In the genomic region with DNA sequence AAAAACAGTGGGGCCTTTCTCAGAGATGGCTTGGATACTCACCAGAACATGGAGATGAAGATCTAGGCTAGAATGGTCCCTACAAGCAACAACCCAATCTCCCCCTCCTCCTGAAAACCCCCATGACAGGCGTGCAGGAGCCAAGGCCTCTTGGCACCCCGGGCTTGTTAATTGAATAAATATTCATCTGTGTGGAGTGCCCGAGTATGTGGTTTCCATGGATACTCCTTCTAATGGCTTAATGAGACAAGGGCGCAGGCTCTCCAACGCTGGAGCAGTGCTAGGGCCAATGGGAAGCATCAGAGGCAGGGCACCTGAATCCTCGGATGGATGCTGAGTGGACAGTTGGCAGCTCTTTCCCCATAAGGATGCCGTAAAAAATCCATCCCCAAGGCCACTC, we compare ENCODE assay signal across 13 mouse cellular contexts. TPM values are rescaled to one million over a fixed set of nuclear protein-coding genes. Genes with fewer than 3 reads are reported as not detected.
DNase-seq lines count a peak whose midpoint lies in the region.
"Had no signal": no experiment of that assay in that cellular context is flagged by ENCODE, and none has a peak within 500 bp of the region (broad histone marks: within the 10 kb centered on the region; RNA-seq: fewer than 3 reads in every experiment).

No protein-coding gene starts in this region.

- peak; percentile 71 to 73 for DNase-seq in cerebellum, postnatal 10 days
- no peak for DNase-seq in cerebellum, postnatal 25 days
- peak; percentile 57 to 59 for DNase-seq in right cerebral cortex, postnatal 10 days (ENCODE audit: low spot score in 2 of 2)
- no peak for DNase-seq in right cerebral cortex, postnatal 14 days
- DNase-seq in layer of hippocampus, adult 9-11 months, result peak; percentile 55
- DNase-seq in T-cell, adult 2 months (ENCODE audit: low spot score), result no peak
- DNase-seq in spleen, postnatal 4 days (ENCODE audit: low spot score in 2 of 2), result no peak
- no peak for DNase-seq in gastrocnemius, adult 8-10 months (ENCODE audit: low spot score in 2 of 2)
- DNase-seq: adrenal gland, postnatal 10 days; cerebellum, adult 18-20 months; gastrocnemius, postnatal 36 days; kidney, adult 9 months; lung, embryonic 14.5 days had no signal

RNA-seq across cellular contexts. Expression of a gene that starts 10.6 kb away (rescaled TPM):
- under 1 TPM; 0.12 to 0.31 (median 0.17) TPM for total RNA-seq in gastrocnemius, adult 8-10 months (2022)

Comparison
In these comparisons a context has a peak if more than half of its experiments do, and no peak if none do; other contexts are left out.
1. DNase-seq: peak in cerebellum, postnatal 10 days (2 of 2), right cerebral cortex, postnatal 10 days (2 of 2) and layer of hippocampus, adult 9-11 months (single experiment); none in cerebellum, postnatal 25 days (0 of 2), right cerebral cortex, postnatal 14 days (single experiment), T-cell, adult 2 months (single experiment), spleen, postnatal 4 days (0 of 2) and gastrocnemius, adult 8-10 months (0 of 2).